Comparison of ENCODE assay signal across 8 mouse cellular contexts in the genomic region with DNA sequence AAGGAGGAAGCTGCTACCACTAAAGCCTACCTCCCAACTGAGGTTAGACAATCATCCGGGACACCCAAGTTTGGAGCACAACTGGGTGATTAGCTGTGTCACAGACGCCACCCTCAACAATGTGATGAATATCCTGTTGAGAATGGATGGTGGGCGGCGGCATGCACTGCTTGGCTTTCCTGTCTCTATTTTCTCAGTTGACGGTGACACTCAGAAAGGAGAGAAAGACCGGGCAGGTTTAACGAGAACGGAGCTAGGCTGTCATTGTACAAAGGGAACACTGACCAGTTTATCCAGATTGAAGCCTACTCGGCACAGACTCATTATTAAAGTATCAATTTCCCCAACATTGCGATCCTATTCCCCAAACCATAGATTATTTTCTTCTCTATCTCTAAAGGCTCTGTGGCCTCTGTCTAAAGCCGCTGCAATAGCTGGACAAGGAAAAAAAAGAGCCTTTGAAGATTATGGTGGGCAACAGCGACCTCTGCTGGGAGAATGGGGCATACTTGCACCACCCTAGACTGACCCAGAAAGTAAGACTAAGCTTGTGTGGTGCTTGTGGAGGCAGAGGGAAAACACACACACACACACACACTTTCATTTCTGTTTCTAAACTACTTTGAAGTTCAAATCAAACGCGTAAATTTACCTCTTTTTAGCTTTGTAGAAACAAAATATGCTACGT. TPM values are rescaled to one million over a fixed set of nuclear protein-coding genes. Genes with fewer than 3 reads are reported as not detected.
DNase-seq lines count a peak whose midpoint lies in the region; ATAC-seq lines count a peak whose summit lies in the region.

No protein-coding gene starts in this region.

- H3K4me3 ChIP-seq in hindbrain, embryonic 16.5 days (ENCODE audit: low read length): no peak overlapping the region

- no peaks in the 10 kb centered on the region for H3K36me3 ChIP-seq in hindbrain, embryonic 16.5 days (ENCODE audit: control insufficient read depth, insufficient read depth, low read length)

- H3K27ac ChIP-seq in hindbrain, embryonic 16.5 days (ENCODE audit: low read depth, low read length): no peak overlapping the region

- H3K9me3 ChIP-seq in hindbrain, embryonic 16.5 days (ENCODE audit: control insufficient read depth, low read length): no peaks in the 10 kb centered on the region

- H3K27me3 ChIP-seq in hindbrain, embryonic 16.5 days (replicated peaks; ENCODE audit: control insufficient read depth, insufficient read depth, low read length): no peaks in the 10 kb centered on the region

- H3K4me2 ChIP-seq in hindbrain, embryonic 16.5 days (ENCODE audit: low read length): peak overlapping the region; percentile 24

- H3K4me1 ChIP-seq in hindbrain, embryonic 16.5 days (ENCODE audit: control insufficient read depth, insufficient read depth, low read depth, low read length): no peaks in the 10 kb centered on the region

- DNase-seq in cerebellum, postnatal 4 days (ENCODE audit: low spot score in 2 of 2): peak; percentile 79 to 82
- DNase-seq in gastrocnemius, adult 8-10 months (ENCODE audit: low spot score in 2 of 2): peak; percentile 78
- DNase-seq in left cerebral cortex, adult 18-20 months (ENCODE audit: low spot score in 2 of 2): peak; percentile 84
- peak; percentile 66 to 86 for DNase-seq in lung, postnatal 4 days
- peak; percentile 75 for DNase-seq in right cerebral cortex, adult 18-20 months
- peak; percentile 66 for DNase-seq in yolk sac, embryonic 10.5 days (ENCODE audit: low spot score)

- ATAC-seq in activated CD4-positive, CD25-positive, alpha-beta regulatory T cell, adult 4 months: peak; percentile 36
- peak; percentile 80 for ATAC-seq in hindbrain, embryonic 16.5 days

- WGBS in hindbrain, embryonic 16.5 days: 39% methylated on average over 15 of the region's 15 CpGs

- no peak overlapping the region for H3K9ac ChIP-seq in hindbrain, embryonic 16.5 days (ENCODE audit: low read depth, low read length)

RNA-seq across cellular contexts. Expression of a gene that starts 29.0 kb away (rescaled TPM):
- polyA plus RNA-seq in activated CD4-positive, CD25-positive, alpha-beta regulatory T cell, adult 4 months (2017; shearing (Covaris generic)): not detected
- total RNA-seq in gastrocnemius, adult 8-10 months (2022): under 1 TPM; 0.24 to 0.52 (median 0.36) TPM
- polyA plus RNA-seq in hindbrain, embryonic 16.5 days (2015; fragmentation: Nextera tagmentation; extraction: Ambion mirVana): 0.21 and 0.40 TPM in 2 replicates
- under 1 TPM; 0.30 to 0.40 TPM for total RNA-seq in left cerebral cortex, adult 18-20 months (2021)
